Mouse (Mus musculus) bone marrow macrophage, adult 2 months (primary cell): Measurements from ENCODE around the gene Arl5c.

ENCODE experiments used
- CTCF ChIP-seq: IDR thresholded peaks from 2 replicates; pipeline ENCODE4 v1.5.1; 2012; ENCODE audit warnings: low read depth, mild to moderate bottlenecking, low read length, moderate library complexity
- POLR2A ChIP-seq: IDR thresholded peaks from 2 replicates; pipeline ENCODE4 v1.6.1; 2012; ENCODE audit warnings: mild to moderate bottlenecking, low read depth, low read length, borderline replicate concordance

DNA sequence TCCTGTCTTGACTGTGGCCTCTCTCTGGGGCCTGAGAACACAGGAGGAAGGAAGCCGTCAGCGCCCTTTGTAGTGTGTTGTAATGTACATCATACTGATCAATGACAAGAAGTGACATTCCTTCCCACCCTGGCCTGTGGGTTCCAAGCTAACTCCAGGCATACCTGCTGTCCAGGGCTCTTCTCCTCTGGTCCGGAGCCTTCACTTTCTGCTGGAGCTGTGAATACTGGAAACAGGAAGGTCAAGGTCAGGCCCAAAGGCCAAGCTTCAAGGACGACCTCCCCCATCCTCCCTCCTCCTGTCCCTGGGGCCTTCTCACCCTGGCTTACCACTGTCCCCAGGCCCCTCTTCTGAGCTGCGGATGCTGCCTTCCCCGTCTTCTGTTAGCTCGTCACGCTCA lies 45.0 kb upstream of the Arl5c start:
- no peak for TF ChIP-seq CTCF
- no peak for TF ChIP-seq POLR2A
